1 mouse cellular context compared by ENCODE assay signal in the genomic region with DNA sequence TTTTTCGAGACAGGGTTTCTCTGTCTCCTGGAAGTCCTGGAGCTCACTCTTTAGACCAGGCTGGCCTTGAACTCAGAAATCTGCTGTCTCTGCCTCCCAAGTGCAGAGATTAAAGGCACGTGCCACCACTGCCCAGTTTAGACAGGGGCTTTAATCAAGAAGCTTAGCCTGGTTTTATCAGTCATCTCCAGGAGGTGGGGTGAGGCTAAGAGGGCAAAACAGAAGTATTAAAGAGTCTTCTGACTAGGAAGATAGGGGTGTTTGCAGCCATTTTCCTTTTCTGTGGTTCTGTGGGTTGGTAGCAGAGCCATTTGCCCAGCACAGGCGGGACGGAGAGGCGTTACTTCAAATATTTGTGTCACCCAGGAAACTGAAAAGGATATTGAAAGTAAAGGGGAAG.
TF ChIP-seq lines count a peak whose summit lies in the region.

No protein-coding gene starts in this region.

TF ChIP-seq in CH12.LX, 34 proteins besides CTCF, POLR2A, EP300 and RAD21:
- TF ChIP-seq BHLHE40 (IDR thresholded peaks at IDR 0.05; ENCODE audit: low read depth, low read length) (0 out of 2 replicates have a peak, but pooled peaks have one; percentile 30), UBTF (IDR thresholded peaks at IDR 0.05; ENCODE audit: low read depth, low read length) (no peak), SIN3A (IDR thresholded peaks at IDR 0.05; ENCODE audit: low read length) (0 out of 2 replicates have a peak, but pooled peaks have one; percentile 17), CHD1 (IDR thresholded peaks at IDR 0.05; ENCODE audit: low read depth, low read length) (0 out of 2 replicates have a peak, but pooled peaks have one; percentile 29), PAX5 (IDR thresholded peaks at IDR 0.05; ENCODE audit: low read length) (no peak), MAZ (IDR thresholded peaks at IDR 0.05; ENCODE audit: low read depth, low read length) (no peak), GABPA (IDR thresholded peaks at IDR 0.05; ENCODE audit: insufficient replicate concordance, low read depth, low read length) (no peak), JUND (conservative IDR thresholded peaks at IDR 0.05; ENCODE audit: low read depth, low read length) (no peak)
